Mouse (Mus musculus): ENCODE data around the gene Incenp.
A peak's percentile ranks its signal among the peaks of the same experiment; 100 is the strongest.
"Not testable (repeated sequence)": the region's sequence is repeated elsewhere in the genome, so short reads cannot be mapped to it uniquely, and the experiment has no call there.

Incenp gene

GRCm38 (mm10) chr19:9899072-9899779, at the start of gene Incenp:
Incenp (minus strand) TSS chr19:9899551.
- peak; percentile 89 to 92 for DNase-seq

GRCm38 (mm10) chr19:9946986-9947385, 47.6 kb upstream of the Incenp start:
- no peak for DNase-seq

- DNase-seq: no peak
Measured at GRCm38 (mm10) chr19:9945800-9946564, 46.6 kb upstream of the Incenp start.

- no peak for DNase-seq
Measured at GRCm38 (mm10) chr19:9942539-9943533, 43.5 kb upstream of the Incenp start.

GRCm38 (mm10) chr19:9941809-9942208, 42.5 kb upstream of the Incenp start:
- no peak for DNase-seq

GRCm38 (mm10) chr19:9940903-9941302, 41.6 kb upstream of the Incenp start:
- no peak for DNase-seq

- DNase-seq: no peak
Measured at GRCm38 (mm10) chr19:9939841-9940240, 40.5 kb upstream of the Incenp start.

- DNase-seq: no peak
Measured at GRCm38 (mm10) chr19:9938824-9939303, 39.5 kb upstream of the Incenp start.

- no peak for DNase-seq
Measured at GRCm38 (mm10) chr19:9938156-9938823, 38.9 kb upstream of the Incenp start.

- no peak for DNase-seq
Measured at GRCm38 (mm10) chr19:9937428-9937827, 38.1 kb upstream of the Incenp start.

GRCm38 (mm10) chr19:9936579-9936978, 37.2 kb upstream of the Incenp start:
- no peak for DNase-seq

GRCm38 (mm10) chr19:9933908-9934307, 34.6 kb upstream of the Incenp start:
- no peak for DNase-seq

- not testable (repeated sequence) for DNase-seq
Measured at GRCm38 (mm10) chr19:9931167-9931607, 31.8 kb upstream of the Incenp start.

GRCm38 (mm10) chr19:9928089-9928488, 28.7 kb upstream of the Incenp start:
- no peak for DNase-seq

- DNase-seq: no peak
Measured at GRCm38 (mm10) chr19:9924769-9925272, 25.5 kb upstream of the Incenp start.

GRCm38 (mm10) chr19:9924034-9924768, 24.9 kb upstream of the Incenp start:
- no peak for DNase-seq

- no peak for DNase-seq
Measured at GRCm38 (mm10) chr19:9923048-9923447, 23.7 kb upstream of the Incenp start.

- peak; percentile 33 to 37 for DNase-seq
Measured at GRCm38 (mm10) chr19:9922228-9922627, 22.9 kb upstream of the Incenp start.

GRCm38 (mm10) chr19:9920835-9921784, 21.8 kb upstream of the Incenp start:
- DNase-seq: peak in 1 of 2 experiments; percentile 20
